Mouse (Mus musculus) embryonic facial prominence, embryonic 13.5 days (tissue): Measurements from ENCODE around the gene Gc. TPM values are rescaled to one million over a fixed set of nuclear protein-coding genes. Genes with fewer than 3 reads are reported as not detected.

ENCODE experiments used
- ATAC-seq: fragments of 200-750 bp; cut with Nextera tagmentation; 2 replicates; pipeline ENCODE4 v1.8.0; 2017; ENCODE audit warnings: low read depth; ENCODE audit not compliant: insufficient number of reproducible peaks, insufficient read depth, low FRiP score, low TSS enrichment
- H3K27ac ChIP-seq: fragments of 300-500 bp; sonication (generic); 2 replicates; pipeline ENCODE4 v1.5.1; 2015; ENCODE audit warnings: moderate library complexity, mild to moderate bottlenecking, inconsistent platforms
- H3K27me3 ChIP-seq: fragments of 300-500 bp; sonication (generic); 2 replicates; pipeline ENCODE4 v1.6.1; 2015; ENCODE audit warnings: mild to moderate bottlenecking, inconsistent platforms
- H3K36me3 ChIP-seq: fragments of 300-500 bp; sonication (generic); 2 replicates; pipeline ENCODE4 v1.6.1; 2015; ENCODE audit warnings: mild to moderate bottlenecking, inconsistent platforms
- H3K4me1 ChIP-seq: fragments of 300-500 bp; sonication (generic); 2 replicates; pipeline ENCODE4 v1.6.1; 2015; ENCODE audit warnings: inconsistent platforms
- H3K4me2 ChIP-seq: fragments of 300-500 bp; sonication (generic); 2 replicates; pipeline ENCODE4 v1.6.1; 2015; ENCODE audit warnings: moderate library complexity, mild to moderate bottlenecking, inconsistent platforms
- H3K4me3 ChIP-seq: fragments of 300-500 bp; sonication (generic); 2 replicates; pipeline ENCODE4 v1.5.1; 2015; ENCODE audit warnings: mild to moderate bottlenecking, inconsistent platforms
- H3K9ac ChIP-seq: fragments of 300-500 bp; sonication (generic); 2 replicates; pipeline ENCODE4 v1.6.1; 2015; ENCODE audit warnings: mild to moderate bottlenecking, inconsistent platforms
- H3K9me3 ChIP-seq: fragments of 300-500 bp; sonication (generic); 2 replicates; pipeline ENCODE4 v1.6.1; 2016; ENCODE audit warnings: inconsistent platforms
- WGBS: fragments of 180-500 bp; shearing (Covaris S2); methylation state at CpG from one replicate; pipeline ENCODE4 v1.1.7; 2015; ENCODE audit warnings: mixed read lengths; 5-methylcytosine and 5-hydroxymethylcytosine counted together
- polyA plus RNA-seq: library from polyadenylated mRNA; unstranded; fragments of >200 nt; fragmentation: Nextera tagmentation; extraction: Ambion mirVana; gene quantifications from 2 replicates; pipeline ENCODE4 v1.2.1, GENCODE M21; 2015

The Gc gene
- polyA plus RNA-seq = 3.7 TPM in 1 of 2 replicates, not detected in the other

DNA sequence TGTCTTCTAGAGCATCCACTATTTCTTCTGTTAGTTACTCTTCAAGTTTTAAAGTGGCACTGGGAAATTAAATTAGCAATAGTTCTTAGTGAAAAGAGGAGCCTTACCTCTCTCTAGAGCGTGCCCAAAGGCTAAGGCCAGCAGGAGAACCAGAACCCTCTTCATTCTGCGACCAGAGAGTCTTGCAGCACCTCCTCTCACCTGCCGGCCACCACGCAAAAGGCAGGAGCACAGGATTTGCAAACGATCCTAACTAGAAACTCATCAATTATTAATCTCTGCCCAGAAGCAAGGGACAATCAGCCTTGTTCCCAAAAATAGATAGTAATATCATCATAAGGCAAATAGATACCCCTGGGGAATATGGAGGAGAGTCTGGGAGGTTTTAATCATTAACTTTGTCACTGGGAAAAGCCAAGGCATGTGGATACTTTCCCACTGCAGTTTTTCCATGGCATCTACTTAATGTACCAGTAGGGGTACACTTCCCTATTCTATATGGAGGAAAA is at the start of gene Gc:
TSS of gene Gc (minus strand) at position 345 of the 509 bp plus-strand sequence.
- H3K4me1 ChIP-seq = no peaks in the 10 kb centered on the region
- no peak within 1 kb of the TSS for H3K9ac ChIP-seq
- ATAC-seq = no peak
- no peak within 1 kb of the TSS for H3K27ac ChIP-seq
- no peaks in the 10 kb centered on the region for H3K27me3 ChIP-seq
- 75% methylated on average over 5 of the region's 5 CpGs for WGBS
- H3K9me3 ChIP-seq = no peaks in the 10 kb centered on the region
- no peaks in the 10 kb centered on the region for H3K36me3 ChIP-seq
- H3K4me3 ChIP-seq = no peak within 1 kb of the TSS
- H3K4me2 ChIP-seq = no peak within 1 kb of the TSS

GRCm38 (mm10) chr5:89500182-89500581 is 42.5 kb upstream of the Gc start:
- no peaks in the 10 kb centered on the region for H3K9me3 ChIP-seq
- H3K4me1 ChIP-seq = no peaks in the 10 kb centered on the region
- no peak overlapping the region for H3K4me2 ChIP-seq
- no peak overlapping the region for H3K4me3 ChIP-seq
- H3K27ac ChIP-seq = no peak overlapping the region
- WGBS = 63% methylated on average over 6 of the region's 6 CpGs
- H3K27me3 ChIP-seq = no peaks in the 10 kb centered on the region
- no peaks in the 10 kb centered on the region for H3K36me3 ChIP-seq
- no peak overlapping the region for H3K9ac ChIP-seq
- no peak for ATAC-seq

GRCm38 (mm10) chr5:89492560-89492959 is 34.9 kb upstream of the Gc start:
- H3K4me1 ChIP-seq = no peaks in the 10 kb centered on the region
- H3K36me3 ChIP-seq = no peaks in the 10 kb centered on the region
- H3K27me3 ChIP-seq = no peaks in the 10 kb centered on the region
- no peak for ATAC-seq
- no peak overlapping the region for H3K4me3 ChIP-seq
- no peak overlapping the region for H3K4me2 ChIP-seq
- 88% methylated on average over 1 of the region's 1 CpGs for WGBS
- no peak overlapping the region for H3K9ac ChIP-seq
- H3K9me3 ChIP-seq = no peaks in the 10 kb centered on the region
- no peak overlapping the region for H3K27ac ChIP-seq

GRCm38 (mm10) chr5:89470483-89470882 is 12.8 kb upstream of the Gc start:
- Histone ChIP-seq H3K27ac (no peak overlapping the region), H3K9ac (no peak overlapping the region), H3K4me1 (no peaks in the 10 kb centered on the region), H3K36me3 (no peaks in the 10 kb centered on the region), H3K9me3 (no peaks in the 10 kb centered on the region), H3K4me3 (no peak overlapping the region), H3K4me2 (no peak overlapping the region), H3K27me3 (no peaks in the 10 kb centered on the region)
- 80% methylated on average over 4 of the region's 4 CpGs for WGBS
- ATAC-seq = no peak

GRCm38 (mm10) chr5:89467886-89468285 is 10.2 kb upstream of the Gc start:
- no peak for ATAC-seq
- WGBS = 64% methylated on average over 2 of the region's 2 CpGs
- Histone ChIP-seq H3K27me3 (no peaks in the 10 kb centered on the region), H3K9me3 (no peaks in the 10 kb centered on the region), H3K4me1 (no peaks in the 10 kb centered on the region), H3K36me3 (no peaks in the 10 kb centered on the region), H3K4me3 (no peak overlapping the region), H3K9ac (no peak overlapping the region), H3K4me2 (no peak overlapping the region), H3K27ac (no peak overlapping the region)

GRCm38 (mm10) chr5:89467045-89467444 is 9.3 kb upstream of the Gc start:
- H3K27me3 ChIP-seq = no peaks in the 10 kb centered on the region
- no peaks in the 10 kb centered on the region for H3K36me3 ChIP-seq
- H3K27ac ChIP-seq = no peak overlapping the region
- H3K4me2 ChIP-seq = no peak overlapping the region
- H3K9ac ChIP-seq = no peak overlapping the region
- WGBS = 74% methylated on average over 1 of the region's 1 CpGs
- no peaks in the 10 kb centered on the region for H3K4me1 ChIP-seq
- ATAC-seq = no peak
- H3K4me3 ChIP-seq = no peak overlapping the region
- no peaks in the 10 kb centered on the region for H3K9me3 ChIP-seq

DNA sequence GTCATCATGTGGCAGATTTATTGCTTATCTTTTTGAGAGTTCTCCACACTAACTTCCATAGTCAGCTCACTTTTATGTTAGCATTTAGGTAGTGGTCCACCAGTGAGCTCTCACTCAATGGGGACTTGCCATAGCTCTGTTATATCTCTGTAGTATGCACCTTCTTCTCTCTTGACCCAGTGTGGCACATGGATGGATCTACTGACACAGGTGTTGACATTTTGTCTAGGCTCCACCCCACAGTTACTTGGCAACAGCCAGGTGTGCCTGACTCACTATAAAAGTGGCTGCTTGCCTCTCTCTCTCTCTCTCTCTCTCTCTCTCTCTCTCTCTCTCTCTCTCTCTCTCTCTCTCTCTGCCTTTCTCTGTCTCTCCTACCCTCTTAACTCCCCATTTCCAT is 8.6 kb upstream of the Gc start:
- no peak overlapping the region for H3K4me2 ChIP-seq
- no peaks in the 10 kb centered on the region for H3K4me1 ChIP-seq
- no peak for ATAC-seq
- H3K27ac ChIP-seq = no peak overlapping the region
- no peak overlapping the region for H3K9ac ChIP-seq
- H3K4me3 ChIP-seq = no peak overlapping the region
- no peaks in the 10 kb centered on the region for H3K27me3 ChIP-seq
- no peaks in the 10 kb centered on the region for H3K36me3 ChIP-seq
- no peaks in the 10 kb centered on the region for H3K9me3 ChIP-seq

- ATAC-seq = no peak
- WGBS = 75% methylated on average over 4 of the region's 4 CpGs
These were observed 4.1 kb upstream of the Gc start for GRCm38 (mm10) chr5:89461817-89462216.

GRCm38 (mm10) chr5:89459591-89459990 is 1.9 kb upstream of the Gc start:
- H3K4me1 ChIP-seq = no peaks in the 10 kb centered on the region
- H3K4me2 ChIP-seq = no peak overlapping the region
- ATAC-seq = no peak
- H3K9ac ChIP-seq = no peak overlapping the region
- no peak overlapping the region for H3K4me3 ChIP-seq
- no peaks in the 10 kb centered on the region for H3K36me3 ChIP-seq
- no peaks in the 10 kb centered on the region for H3K27me3 ChIP-seq
- H3K9me3 ChIP-seq = no peaks in the 10 kb centered on the region
- H3K27ac ChIP-seq = no peak overlapping the region

More at GRCm38 (mm10) chr5:89461817-89462216, 4.1 kb upstream of the Gc start:
- Histone ChIP-seq H3K9me3 (no peaks in the 10 kb centered on the region), H3K27ac (no peak overlapping the region), H3K4me3 (no peak overlapping the region), H3K27me3 (no peaks in the 10 kb centered on the region), H3K4me1 (no peaks in the 10 kb centered on the region), H3K4me2 (no peak overlapping the region), H3K9ac (no peak overlapping the region), H3K36me3 (no peaks in the 10 kb centered on the region)

- no peak for ATAC-seq
- H3K27ac ChIP-seq = no peak overlapping the region
- 55% methylated on average over 2 of the region's 2 CpGs for WGBS
These were observed 1.3 kb upstream of the Gc start for GRCm38 (mm10) chr5:89458987-89459386.

GRCm38 (mm10) chr5:89455526-89455925 is 2.2 kb downstream of the Gc start:
- H3K4me3 ChIP-seq = no peak overlapping the region
- no peaks in the 10 kb centered on the region for H3K9me3 ChIP-seq
- no peaks in the 10 kb centered on the region for H3K4me1 ChIP-seq
- H3K9ac ChIP-seq = no peak overlapping the region
- no peak for ATAC-seq
- H3K36me3 ChIP-seq = no peaks in the 10 kb centered on the region
- 53% methylated on average over 8 of the region's 8 CpGs for WGBS
- no peaks in the 10 kb centered on the region for H3K27me3 ChIP-seq
- H3K27ac ChIP-seq = no peak overlapping the region
- no peak overlapping the region for H3K4me2 ChIP-seq

More at GRCm38 (mm10) chr5:89458987-89459386, 1.3 kb upstream of the Gc start:
- H3K4me2 ChIP-seq = no peak overlapping the region
- no peaks in the 10 kb centered on the region for H3K36me3 ChIP-seq
- H3K27me3 ChIP-seq = no peaks in the 10 kb centered on the region
- H3K9ac ChIP-seq = no peak overlapping the region
- no peaks in the 10 kb centered on the region for H3K4me1 ChIP-seq
- H3K9me3 ChIP-seq = no peaks in the 10 kb centered on the region
- no peak overlapping the region for H3K4me3 ChIP-seq

DNA sequence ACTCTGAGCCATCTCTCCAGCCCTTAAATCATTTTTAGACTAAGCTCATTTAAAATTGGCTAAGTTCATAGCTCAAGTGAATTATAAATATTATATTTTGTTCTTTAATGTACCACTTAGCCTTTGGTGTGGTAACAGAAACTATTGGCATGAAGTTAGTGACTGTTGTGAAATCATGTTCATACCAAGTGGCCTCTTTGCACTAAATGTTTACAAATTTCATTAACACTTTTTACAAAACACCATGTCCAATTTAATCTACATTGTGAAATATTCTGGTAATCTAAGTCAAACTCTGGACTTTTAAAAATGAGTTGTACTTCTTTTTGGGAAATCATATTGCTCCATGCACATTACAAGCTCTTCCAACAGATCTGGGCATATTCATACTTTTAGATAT is 6.9 kb downstream of the Gc start:
- ATAC-seq = no peak
- no peak overlapping the region for H3K4me3 ChIP-seq
- H3K27me3 ChIP-seq = no peaks in the 10 kb centered on the region
- no peaks in the 10 kb centered on the region for H3K4me1 ChIP-seq
- no peaks in the 10 kb centered on the region for H3K36me3 ChIP-seq
- H3K4me2 ChIP-seq = no peak overlapping the region
- no peak overlapping the region for H3K9ac ChIP-seq
- H3K27ac ChIP-seq = no peak overlapping the region
- no peaks in the 10 kb centered on the region for H3K9me3 ChIP-seq

DNA sequence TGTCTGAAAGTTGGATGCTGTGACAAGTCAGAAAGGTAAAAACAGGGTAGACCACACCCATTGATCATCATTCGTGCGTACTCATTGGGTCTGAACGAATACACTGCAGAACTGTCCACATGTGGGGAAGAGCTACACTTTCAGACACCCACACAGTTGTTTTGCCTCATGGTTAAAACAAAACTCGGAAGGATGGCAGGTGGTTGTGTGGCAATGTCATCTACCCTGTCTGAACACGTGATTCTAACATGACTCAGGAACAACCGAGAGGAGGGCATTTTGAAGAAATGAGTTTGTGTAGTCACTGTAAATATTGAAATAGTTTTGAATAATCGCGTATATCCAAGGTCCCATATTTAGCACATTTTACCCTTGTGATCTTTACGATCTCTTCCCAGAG is 8.4 kb downstream of the Gc start:
- Histone ChIP-seq H3K27me3 (no peaks in the 10 kb centered on the region), H3K4me2 (no peak overlapping the region), H3K9ac (no peak overlapping the region), H3K4me3 (no peak overlapping the region), H3K36me3 (no peaks in the 10 kb centered on the region), H3K27ac (no peak overlapping the region), H3K4me1 (no peaks in the 10 kb centered on the region), H3K9me3 (no peaks in the 10 kb centered on the region)
- WGBS = 92% methylated on average over 9 of the region's 9 CpGs
- no peak for ATAC-seq
